Mouse (Mus musculus): ENCODE measurements around the gene Lmna.

DNA sequence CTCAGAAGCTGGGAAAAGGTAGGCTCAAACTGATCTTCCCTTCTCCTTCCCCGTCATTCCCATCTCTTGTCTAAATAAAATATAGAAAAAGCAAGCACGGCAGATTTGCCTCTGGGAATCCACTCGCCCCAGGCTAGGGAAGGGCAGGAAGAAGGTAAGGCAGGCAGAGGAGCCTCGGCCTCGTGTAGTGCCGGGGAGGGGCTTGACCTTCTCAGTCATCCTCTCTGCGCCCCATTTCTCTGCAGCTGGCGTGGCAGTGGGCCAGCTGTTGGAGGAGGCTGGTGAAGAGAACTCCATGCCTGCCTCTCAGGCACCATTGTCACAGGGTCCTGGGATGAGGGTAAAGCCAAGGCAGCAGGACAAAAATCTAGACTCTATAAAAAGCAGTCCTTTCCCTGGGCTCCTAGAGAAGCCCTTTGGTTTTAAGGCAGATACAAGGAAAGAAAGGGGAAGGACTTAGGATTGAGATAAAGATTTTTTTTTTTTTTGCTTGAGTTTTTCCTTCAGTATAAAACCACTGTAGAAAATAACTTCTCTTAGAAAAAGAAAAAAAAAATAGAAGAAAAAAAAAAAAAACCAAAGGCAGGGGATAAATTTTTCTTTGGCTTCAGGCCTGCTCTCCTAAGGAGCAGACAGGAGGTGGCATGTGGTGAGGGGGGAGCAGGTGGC is 28.2 kb downstream of the Lmna start:
- TF ChIP-seq CHD2 (IDR thresholded peaks at IDR 0.05; ENCODE audit: low read depth, low read length) = no peak
- TF ChIP-seq ZNF384 (IDR thresholded peaks at IDR 0.05; ENCODE audit: low read depth, low read length) = no peak
- TF ChIP-seq HCFC1 (IDR thresholded peaks at IDR 0.05; ENCODE audit: borderline replicate concordance, insufficient read depth, low read length) = no peak
- no peak for TF ChIP-seq MAFK (IDR thresholded peaks at IDR 0.05; ENCODE audit: insufficient read depth, low read depth, low read length)
- TF ChIP-seq ZC3H11A (IDR thresholded peaks at IDR 0.05; ENCODE audit: borderline replicate concordance, low read depth, low read length) = no peak
